Mouse (Mus musculus) layer of hippocampus, postnatal 10 days (tissue): ENCODE data around the gene Med25. TPM values are rescaled to one million over a fixed set of nuclear protein-coding genes. Genes with fewer than 3 reads are reported as not detected.
A peak's percentile ranks its signal among the peaks of the same experiment; 100 is the strongest.

ENCODE experiments used
- DNase-seq, 2 experiments: peaks; one replicate each; pipeline ENCODE4 v3.0.0; 2021; ENCODE audit warnings: low spot score in 2 of 2
- long read RNA-seq: library from polyadenylated mRNA; stranded (forward); transcript quantifications from one replicate; pipeline ENCODE4 v2.0.0, GENCODE M21; 2023
- total RNA-seq, 2 experiments: library from RNA; stranded (reverse); gene quantifications; 2 replicates each; pipeline ENCODE4 v1.2.3; 2021

Gene Med25
- total RNA-seq: 100 to 1,000 TPM; 107 to 114 TPM
- long read RNA-seq, transcript Med25-201 (18 exons, 2,619 nt): major isoform, 74 of 175 reads
- long read RNA-seq, transcript Med25-210 (18 exons, 3,693 nt): minor isoform, 7 of 175 reads
- long read RNA-seq, partial matches to known transcripts: 27 of 175 reads
- long read RNA-seq, other reads (novel, unspliced or antisense): 66 of 175 reads

GRCm38 (mm10) chr7:44892276-44892921 is at the start of gene Med25:
Med25 (minus strand) TSS chr7:44892712.
- peak; percentile 88 to 89 for DNase-seq

GRCm38 (mm10) chr7:44938680-44939079 is 46.2 kb upstream of the Med25 start:
- DNase-seq: no peak

GRCm38 (mm10) chr7:44929204-44930151 is 37.0 kb upstream of the Med25 start, which contains the start of gene Ap2a1:
Ap2a1 (minus strand) TSS chr7:44929496.
- peak; percentile 99 for DNase-seq

- DNase-seq: no peak
These were observed 36.1 kb upstream of the Med25 start for GRCm38 (mm10) chr7:44928570-44928969.

GRCm38 (mm10) chr7:44925468-44925867 is 33.0 kb upstream of the Med25 start:
- DNase-seq: peak in 1 of 2 experiments; percentile 43

GRCm38 (mm10) chr7:44922530-44922929 is 30.0 kb upstream of the Med25 start:
- DNase-seq: no peak

- DNase-seq: no peak
These were observed 26.6 kb upstream of the Med25 start for GRCm38 (mm10) chr7:44919127-44919526.

- no peak for DNase-seq
These were observed 25.7 kb upstream of the Med25 start for GRCm38 (mm10) chr7:44918219-44918618.

GRCm38 (mm10) chr7:44916881-44917280 is 24.4 kb upstream of the Med25 start:
- DNase-seq: no peak

GRCm38 (mm10) chr7:44916191-44916590 is 23.7 kb upstream of the Med25 start:
- DNase-seq: peak in 1 of 2 experiments; percentile 9

GRCm38 (mm10) chr7:44915314-44915713 is 22.8 kb upstream of the Med25 start:
- DNase-seq: no peak

- no peak for DNase-seq
These were observed 21.9 kb upstream of the Med25 start for GRCm38 (mm10) chr7:44914396-44914795.

- no peak for DNase-seq
These were observed 16.4 kb upstream of the Med25 start for GRCm38 (mm10) chr7:44908706-44909476.

- DNase-seq: no peak
These were observed 12.9 kb upstream of the Med25 start for GRCm38 (mm10) chr7:44905430-44905829.

- peak in 1 of 2 experiments; percentile 43 for DNase-seq
These were observed 8.8 kb upstream of the Med25 start for GRCm38 (mm10) chr7:44901230-44901722.

- no peak for DNase-seq
These were observed 8.1 kb upstream of the Med25 start for GRCm38 (mm10) chr7:44900632-44901031.

- DNase-seq: peak in 1 of 2 experiments; percentile 57
These were observed 6.1 kb upstream of the Med25 start for GRCm38 (mm10) chr7:44898607-44899006.

GRCm38 (mm10) chr7:44896499-44896898 is 4.0 kb upstream of the Med25 start:
- peak in 1 of 2 experiments; percentile 41 for DNase-seq

- DNase-seq: peak; percentile 92 to 93
These were observed 3.3 kb upstream of the Med25 start, which contains the start of gene Fuz for GRCm38 (mm10) chr7:44895593-44896434. Fuz (plus strand) TSS chr7:44896079.

GRCm38 (mm10) chr7:44895206-44895592 is 2.7 kb upstream of the Med25 start:
- DNase-seq: no peak
